Mouse (Mus musculus) testis, adult 2 months (tissue): ENCODE results near the gene Abcc5. TPM values are rescaled to one million over a fixed set of nuclear protein-coding genes. Genes with fewer than 3 reads are reported as not detected.
"Not testable (repeated sequence)": the region's sequence is repeated elsewhere in the genome, so short reads cannot be mapped to it uniquely, and the experiment has no call there.

ENCODE experiments used
- H3K27ac ChIP-seq: fragments of 200-500 bp; 2 replicates; pipeline ENCODE4 v1.5.1; 2012; ENCODE audit warnings: low read depth, low read length; ENCODE audit not compliant: control insufficient read depth, insufficient read depth
- H3K27me3 ChIP-seq: fragments of 200-500 bp; 2 replicates; pipeline ENCODE4 v1.6.1; 2012; ENCODE audit warnings: mild to moderate bottlenecking, low read length, moderate library complexity; ENCODE audit not compliant: control insufficient read depth, insufficient read depth
- H3K36me3 ChIP-seq: fragments of 200-500 bp; 2 replicates; pipeline ENCODE4 v1.6.1; 2012; ENCODE audit warnings: mild to moderate bottlenecking, low read length; ENCODE audit not compliant: control insufficient read depth, insufficient read depth
- H3K4me1 ChIP-seq: fragments of 200-500 bp; 2 replicates; pipeline ENCODE4 v1.6.1; 2012; ENCODE audit warnings: low read length; ENCODE audit not compliant: control insufficient read depth, insufficient read depth
- H3K4me3 ChIP-seq: fragments of 200-500 bp; 2 replicates; pipeline ENCODE4 v1.5.1; 2012; ENCODE audit warnings: low read depth, mild to moderate bottlenecking, low read length, moderate library complexity, mixed read lengths; ENCODE audit not compliant: control insufficient read depth
- CTCF ChIP-seq: fragments of 200-500 bp; IDR thresholded peaks from 2 replicates; pipeline ENCODE4 v1.5.1; 2012; ENCODE audit warnings: low read depth, mild to moderate bottlenecking, inconsistent platforms, low read length, moderate library complexity; ENCODE audit not compliant: control insufficient read depth, insufficient read depth, insufficient replicate concordance
- POLR2A ChIP-seq: fragments of 200-500 bp; IDR thresholded peaks from 2 replicates; pipeline ENCODE4 v1.6.1; 2012; ENCODE audit warnings: low read depth, mild to moderate bottlenecking, inconsistent platforms, low read length, moderate library complexity; ENCODE audit not compliant: control insufficient read depth
- polyA plus RNA-seq: library from polyadenylated mRNA; depleted of rRNA; stranded (reverse); fragments of >200 nt; gene quantifications from 2 replicates; pipeline ENCODE4 v1.2.3, GENCODE M21; 2012

Abcc5 gene
- polyA plus RNA-seq, 1 experiment, result 19.8 TPM

- Histone ChIP-seq H3K4me3 (no peak overlapping the region), H3K27ac (no peak overlapping the region), H3K36me3 (no peaks in the 10 kb centered on the region), H3K4me1 (no peaks in the 10 kb centered on the region), H3K27me3 (no peaks in the 10 kb centered on the region)
- no peak for TF ChIP-seq POLR2A
Observed at GRCm38 (mm10) chr16:20464725-20465124, 38.5 kb upstream of the Abcc5 start.

- H3K27ac ChIP-seq, result not testable (repeated sequence)
Observed at GRCm38 (mm10) chr16:20458736-20459135, 32.5 kb upstream of the Abcc5 start.

GRCm38 (mm10) chr16:20456106-20456505, 29.9 kb upstream of the Abcc5 start:
- TF ChIP-seq POLR2A, result no peak
- TF ChIP-seq CTCF, result no peak
- H3K4me3 ChIP-seq, result no peak overlapping the region
- no peaks in the 10 kb centered on the region for H3K27me3 ChIP-seq
- H3K4me1 ChIP-seq, result no peaks in the 10 kb centered on the region
- no peaks in the 10 kb centered on the region for H3K36me3 ChIP-seq
- H3K27ac ChIP-seq, result no peak overlapping the region

More at GRCm38 (mm10) chr16:20458736-20459135, 32.5 kb upstream of the Abcc5 start:
- H3K4me3 ChIP-seq, H3K27me3 ChIP-seq, H3K36me3 ChIP-seq, H3K4me1 ChIP-seq: not testable (repeated sequence)

GRCm38 (mm10) chr16:20454155-20454654, 28.0 kb upstream of the Abcc5 start:
- Histone ChIP-seq H3K4me3 (no peak overlapping the region), H3K27ac (no peak overlapping the region), H3K36me3 (no peaks in the 10 kb centered on the region), H3K27me3 (no peaks in the 10 kb centered on the region), H3K4me1 (no peaks in the 10 kb centered on the region)
- no peak for TF ChIP-seq POLR2A
- no peak for TF ChIP-seq CTCF

DNA sequence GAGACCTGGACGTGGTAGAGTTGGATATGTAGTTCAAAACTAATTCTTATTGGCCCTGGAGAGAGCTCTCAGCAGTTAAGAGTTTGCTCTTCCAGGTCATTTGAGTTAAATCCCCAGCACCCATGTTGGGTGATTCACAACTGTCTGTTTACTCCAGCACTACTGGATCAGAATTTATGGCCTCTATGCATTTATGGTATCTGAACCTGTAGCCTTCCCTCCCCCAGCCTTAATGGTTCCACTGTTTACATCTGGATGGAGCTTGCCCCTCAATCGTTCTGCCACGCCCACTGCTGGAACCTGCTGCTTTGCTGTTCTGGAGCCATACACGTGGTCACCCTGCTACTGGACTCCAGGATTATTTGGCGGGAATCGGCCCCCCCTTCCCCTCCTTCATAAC, 25.6 kb upstream of the Abcc5 start:
- no peak overlapping the region for H3K4me3 ChIP-seq
- H3K27ac ChIP-seq, result no peak overlapping the region
- no peaks in the 10 kb centered on the region for H3K27me3 ChIP-seq
- H3K36me3 ChIP-seq, result no peaks in the 10 kb centered on the region
- no peaks in the 10 kb centered on the region for H3K4me1 ChIP-seq
- TF ChIP-seq POLR2A (no peak), CTCF (no peak)

GRCm38 (mm10) chr16:20445871-20446270, 19.7 kb upstream of the Abcc5 start:
- Histone ChIP-seq H3K36me3 (no peaks in the 10 kb centered on the region), H3K4me1 (no peaks in the 10 kb centered on the region), H3K4me3 (no peak overlapping the region), H3K27ac (no peak overlapping the region), H3K27me3 (no peaks in the 10 kb centered on the region)
- no peak for TF ChIP-seq POLR2A
- no peak for TF ChIP-seq CTCF

DNA sequence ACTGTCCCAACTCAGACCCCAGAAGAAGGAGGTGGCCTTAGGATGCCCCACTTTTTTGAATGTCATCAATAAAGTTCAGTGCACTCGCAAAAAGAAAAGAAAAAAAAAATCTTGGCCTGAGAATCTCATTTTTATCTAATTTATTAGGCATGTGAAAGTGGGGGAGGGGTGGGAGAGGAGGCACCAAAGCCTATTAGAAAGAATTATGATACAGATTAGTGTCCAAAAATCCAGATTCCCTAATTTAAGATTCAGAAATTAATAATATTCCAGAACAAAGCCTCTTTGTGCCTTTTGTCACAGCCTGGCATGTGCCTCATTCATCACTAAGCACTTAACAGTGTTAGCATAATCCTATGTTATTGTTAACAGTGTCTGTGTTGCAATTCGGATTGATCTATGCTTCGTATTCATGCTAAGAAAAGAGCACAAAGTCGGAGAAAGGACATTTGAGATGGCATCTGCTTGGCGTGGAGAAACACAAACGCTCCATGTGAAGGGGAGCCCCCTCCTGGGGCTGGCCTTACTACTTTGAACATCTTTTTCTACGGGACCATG, 18.7 kb upstream of the Abcc5 start:
- TF ChIP-seq POLR2A, result no peak
- no peak for TF ChIP-seq CTCF
- H3K36me3 ChIP-seq, result no peaks in the 10 kb centered on the region
- no peaks in the 10 kb centered on the region for H3K27me3 ChIP-seq
- no peak overlapping the region for H3K4me3 ChIP-seq
- no peaks in the 10 kb centered on the region for H3K4me1 ChIP-seq
- no peak overlapping the region for H3K27ac ChIP-seq

DNA sequence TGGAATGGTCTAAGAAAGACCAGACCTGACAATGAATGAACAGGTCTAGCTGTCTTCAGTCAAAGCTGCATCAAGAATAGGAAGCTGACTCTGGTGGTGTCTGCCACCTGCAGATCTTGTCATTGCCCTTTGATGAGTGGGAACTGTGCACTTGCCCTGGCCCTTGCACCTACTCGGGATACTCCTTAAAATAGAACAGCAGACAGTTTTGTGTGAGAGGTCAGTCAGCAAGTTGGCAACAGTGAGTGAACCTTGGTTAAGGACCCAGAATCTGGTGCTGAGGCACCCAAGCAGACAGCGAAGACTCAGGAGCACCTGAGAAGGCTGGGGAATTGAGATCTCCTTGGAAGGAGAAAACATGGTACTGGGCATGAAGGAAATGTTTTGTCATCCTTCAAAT, 16.7 kb upstream of the Abcc5 start:
- no peaks in the 10 kb centered on the region for H3K36me3 ChIP-seq
- H3K27me3 ChIP-seq, result no peaks in the 10 kb centered on the region
- TF ChIP-seq POLR2A (no peak), CTCF (no peak)
- H3K4me3 ChIP-seq, result no peak overlapping the region
- peaks cover 2% of the 10 kb centered on the region; the same call in 1 of the 2 replicates for H3K4me1 ChIP-seq
- no peak overlapping the region for H3K27ac ChIP-seq
